Mouse (Mus musculus) CD4-positive, CD25-positive, alpha-beta regulatory T cell, adult 4 months (primary cell): ENCODE measurements around the gene Vangl2. TPM values are rescaled to one million over a fixed set of nuclear protein-coding genes. Genes with fewer than 3 reads are reported as not detected.

ENCODE experiments used
- ATAC-seq: one replicate; pipeline ENCODE4 v1.8.0; 2017
- polyA plus RNA-seq, 2 experiments: library from polyadenylated mRNA; unstranded; fragments of 100-300 nt; shearing (Covaris generic); gene quantifications; one replicate each; pipeline ENCODE4 v1.2.1; 2017

Gene Vangl2
- polyA plus RNA-seq: 1 to 10 TPM in 1 of 2 experiments, under 1 TPM in 1; 0.67 to 1.2 TPM

GRCm38 (mm10) chr1:172028394-172029275 is at the start of gene Vangl2:
Gene Vangl2, minus strand, starts transcription at chr1:172028444.
- no peak for ATAC-seq

DNA sequence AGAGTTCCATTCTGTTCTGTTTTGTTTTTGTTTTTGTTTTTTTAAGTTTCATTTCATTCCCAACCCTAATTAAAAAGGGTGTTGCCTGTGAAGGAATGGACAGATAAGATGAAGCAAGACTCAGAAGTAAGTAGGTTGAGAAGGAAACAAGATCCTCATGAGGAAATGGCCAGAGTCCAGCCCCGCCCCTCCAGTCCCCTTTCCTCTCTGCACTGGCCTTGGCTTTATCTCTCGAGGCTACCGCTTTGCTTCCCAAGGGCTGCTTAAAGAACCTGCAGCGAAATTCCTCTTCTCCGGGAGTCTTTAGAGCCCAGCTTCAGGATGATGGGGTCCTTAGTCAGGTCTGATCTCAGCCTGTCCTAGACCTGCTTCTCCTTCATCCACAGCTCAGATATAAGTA is 49.7 kb upstream of the Vangl2 start:
- no peak for ATAC-seq

DNA sequence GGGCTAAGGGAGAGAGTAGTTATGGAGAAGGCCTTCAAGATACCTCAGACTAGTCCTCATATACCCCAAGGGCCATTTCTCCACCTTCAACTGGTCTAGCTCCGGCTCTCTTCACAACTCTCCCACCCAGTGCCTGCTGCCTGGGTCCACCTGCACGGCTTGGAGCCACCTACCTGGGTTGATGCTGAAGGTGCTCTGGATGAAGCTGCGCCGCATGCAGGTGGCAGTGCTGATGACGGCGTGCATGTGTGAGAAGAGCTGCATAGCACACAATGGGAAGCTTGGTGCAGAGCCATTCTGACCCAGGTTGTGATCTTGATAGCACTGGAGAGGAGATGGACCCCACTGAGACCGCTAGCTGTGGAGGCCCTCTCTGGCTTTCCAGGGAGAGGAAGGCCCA is 44.4 kb upstream of the Vangl2 start:
- ATAC-seq: no peak

- ATAC-seq: no peak
Observed at GRCm38 (mm10) chr1:172071556-172071955, 43.3 kb upstream of the Vangl2 start.

DNA sequence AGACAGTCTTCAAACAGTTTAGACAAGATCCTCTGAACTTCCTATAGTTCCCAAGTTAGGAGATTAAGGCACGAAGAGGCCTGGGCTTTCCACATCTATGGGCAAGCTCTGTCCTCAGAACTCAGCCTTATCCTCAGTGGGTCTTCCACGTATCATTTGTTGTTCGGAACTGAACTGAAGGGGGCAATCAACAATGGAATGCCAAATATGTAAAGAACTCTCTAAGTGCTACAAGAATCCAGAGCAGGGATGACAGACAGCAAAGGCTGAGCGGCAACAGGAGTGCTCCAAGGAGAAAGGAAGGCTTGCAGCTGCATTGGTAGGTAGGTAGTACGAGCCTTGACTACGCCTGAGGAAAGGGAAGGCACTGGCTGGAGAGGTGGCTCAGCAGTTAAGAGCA is 42.0 kb upstream of the Vangl2 start:
- no peak for ATAC-seq

DNA sequence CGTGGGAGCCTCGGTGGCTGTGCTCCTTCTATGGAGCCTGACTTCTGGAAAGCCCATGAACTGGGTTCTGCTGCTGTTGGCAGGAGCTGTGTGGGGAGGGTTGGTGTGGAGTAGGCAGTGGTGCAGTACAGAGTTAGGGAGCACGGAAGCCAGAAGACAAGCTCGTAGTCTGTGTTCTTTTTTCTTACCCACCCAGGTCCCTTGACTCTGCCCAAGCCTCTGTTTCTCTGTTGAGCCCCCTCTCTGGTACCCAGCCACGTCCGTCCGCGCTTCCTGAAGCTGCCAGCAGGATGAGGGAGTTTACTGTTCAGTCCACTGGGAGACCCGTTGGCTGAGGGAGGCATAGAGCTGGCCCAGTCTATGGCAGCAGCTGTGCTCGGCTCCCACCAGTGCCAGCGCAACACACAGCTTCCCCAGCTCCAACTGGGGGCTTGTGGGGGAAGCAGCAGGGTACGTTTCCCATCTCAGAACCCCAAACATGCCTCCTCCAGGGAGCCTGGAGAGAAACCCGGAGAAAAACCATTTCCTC is 36.4 kb upstream of the Vangl2 start:
- no peak for ATAC-seq

GRCm38 (mm10) chr1:172063291-172064023 is 35.2 kb upstream of the Vangl2 start:
- ATAC-seq: no peak

- ATAC-seq: no peak
Observed at GRCm38 (mm10) chr1:172062101-172062500, 33.9 kb upstream of the Vangl2 start.

- no peak for ATAC-seq
Observed at GRCm38 (mm10) chr1:172061217-172061616, 33.0 kb upstream of the Vangl2 start.

- no peak for ATAC-seq
Observed at GRCm38 (mm10) chr1:172060659-172061058, 32.4 kb upstream of the Vangl2 start.

DNA sequence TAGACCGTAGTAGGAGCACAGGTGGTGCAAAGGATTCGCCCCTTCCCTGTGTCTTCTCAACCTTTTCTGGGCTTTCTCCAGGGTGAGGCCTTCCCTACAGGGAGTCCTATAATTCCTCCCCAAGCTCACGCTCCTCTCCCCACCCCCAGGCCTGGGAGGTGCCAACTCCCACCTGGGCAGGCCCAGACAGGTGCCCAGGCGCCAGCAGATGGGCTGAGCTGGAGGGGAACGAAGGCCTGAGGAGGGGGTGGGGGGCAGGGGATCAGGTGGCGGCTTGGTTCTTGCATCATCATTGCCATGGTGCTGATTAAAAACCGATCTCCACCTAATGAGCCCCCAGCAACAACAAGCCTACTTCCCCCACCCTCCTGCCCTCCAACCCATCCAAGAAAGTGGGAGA is 30.6 kb upstream of the Vangl2 start:
- no peak for ATAC-seq

DNA sequence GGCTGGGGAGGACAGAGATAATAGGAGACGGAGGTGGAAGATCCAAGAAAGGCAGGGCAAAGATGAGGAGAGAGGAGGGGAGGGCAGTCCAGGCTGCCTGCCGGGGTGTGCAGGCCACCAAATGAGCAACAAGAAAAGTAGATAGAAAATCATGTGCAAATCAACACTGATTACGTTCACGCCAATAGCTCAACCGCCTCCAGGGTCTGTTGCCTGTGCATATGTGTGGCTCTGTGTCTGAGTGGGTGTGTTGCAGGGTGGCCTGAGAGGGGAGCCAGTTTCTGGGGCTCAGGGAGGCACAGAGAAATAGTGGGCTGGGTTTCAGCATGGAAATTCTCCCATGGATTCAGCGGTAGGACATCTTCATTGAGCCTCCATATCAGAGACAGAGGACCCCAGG is 30.1 kb upstream of the Vangl2 start:
- no peak for ATAC-seq

GRCm38 (mm10) chr1:172057491-172057921 is 29.3 kb upstream of the Vangl2 start, which contains the start of gene Nhlh1:
Gene Nhlh1, minus strand, starts transcription at chr1:172057573.
- no peak for ATAC-seq

DNA sequence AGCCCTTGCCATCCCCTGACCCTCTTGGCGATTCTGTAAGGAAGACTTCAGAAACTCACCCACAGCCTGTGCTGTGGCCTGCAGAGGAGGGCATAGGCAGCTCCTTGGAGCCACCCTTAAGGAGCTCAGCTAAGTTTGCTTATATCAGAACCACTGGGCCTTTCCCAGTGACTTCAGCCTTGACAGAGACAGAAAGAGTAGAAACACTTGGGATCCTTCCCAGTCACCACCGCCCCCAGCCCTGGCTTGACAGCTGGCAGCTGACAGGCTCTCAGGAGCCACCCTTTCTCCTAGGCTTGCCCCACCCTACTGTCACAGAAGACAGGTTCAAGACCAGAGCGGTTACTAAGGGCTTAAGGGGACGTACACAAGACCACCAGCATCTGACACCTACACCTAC is 28.0 kb upstream of the Vangl2 start:
- no peak for ATAC-seq

DNA sequence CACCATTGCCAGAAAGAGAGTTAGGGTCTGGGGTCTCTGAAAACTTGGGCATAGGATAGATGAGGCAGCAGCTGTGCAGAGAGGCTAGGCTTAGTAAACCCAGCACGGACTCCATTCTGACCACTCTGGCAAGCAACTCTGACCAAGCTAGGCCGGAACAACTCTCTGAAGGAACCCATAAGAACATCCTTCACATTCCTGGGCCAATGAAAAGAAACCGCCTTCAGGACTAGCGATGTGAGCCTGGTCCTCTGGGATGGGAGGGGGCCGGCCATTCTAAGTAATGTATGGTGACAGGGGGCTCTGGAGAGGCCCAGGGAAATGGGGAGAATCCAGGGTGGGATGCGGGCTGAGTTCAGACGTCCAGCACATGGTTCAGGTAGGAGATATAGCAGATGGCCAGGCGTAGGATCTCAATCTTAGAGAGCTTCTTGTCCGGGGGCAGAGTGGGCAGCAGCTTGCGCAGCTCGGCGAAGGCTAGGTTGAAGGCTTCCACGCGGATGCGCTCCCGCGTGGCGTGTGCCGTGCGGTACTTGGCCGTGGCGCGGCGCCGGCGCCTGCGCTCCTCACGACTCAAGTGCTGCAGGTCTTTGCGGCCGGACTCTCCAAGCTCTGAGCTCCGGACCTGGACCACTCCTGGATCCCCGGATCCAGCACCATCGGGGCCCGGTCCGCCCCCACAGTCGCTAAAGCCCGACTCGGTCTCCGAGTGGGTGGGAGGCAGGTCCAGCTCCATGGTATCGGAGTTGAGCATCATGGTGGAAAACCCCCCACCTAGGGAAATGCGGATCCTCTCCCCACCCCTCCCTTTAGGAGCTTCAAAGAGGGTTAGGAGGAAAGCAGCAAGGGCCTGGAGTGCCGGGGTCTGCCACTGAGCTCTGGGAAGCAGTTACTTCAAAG is 25.5 kb upstream of the Vangl2 start:
- ATAC-seq: no peak

- no peak for ATAC-seq
Observed at GRCm38 (mm10) chr1:172052766-172053279, 24.6 kb upstream of the Vangl2 start.

DNA sequence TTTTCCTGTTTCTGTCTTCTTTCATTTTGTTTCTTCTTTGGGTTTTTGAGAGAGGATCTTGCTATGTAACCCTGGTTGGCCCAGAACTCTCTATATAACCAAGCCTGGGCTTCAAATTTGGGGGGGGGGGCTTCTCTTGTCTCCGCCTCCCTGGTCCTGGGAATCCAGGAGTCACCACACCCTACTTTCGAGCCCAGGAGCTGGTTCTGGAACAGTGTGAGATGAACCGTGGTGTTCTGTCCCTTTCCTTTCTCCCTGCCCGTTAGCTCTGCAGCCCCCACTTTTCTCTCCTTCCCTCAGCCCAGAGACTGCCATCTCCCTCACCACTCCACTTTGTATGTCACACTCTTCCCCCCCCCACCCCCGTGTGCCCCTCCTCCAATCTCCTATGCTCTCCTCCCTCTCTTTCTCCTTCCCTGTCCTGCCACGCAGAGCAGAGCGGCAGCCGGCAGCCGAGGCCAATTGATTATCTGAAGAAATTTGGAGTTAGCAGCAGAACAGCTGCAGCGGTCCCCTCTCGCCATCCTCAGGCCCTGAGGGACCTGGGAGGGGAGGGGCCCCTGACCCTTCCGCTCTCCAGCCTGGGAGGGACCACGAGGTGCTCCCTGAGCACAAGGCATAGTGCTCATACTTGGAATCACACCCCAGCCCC is 21.0 kb upstream of the Vangl2 start:
- no peak for ATAC-seq

GRCm38 (mm10) chr1:172048241-172048734 is 20.0 kb upstream of the Vangl2 start:
- no peak for ATAC-seq

- ATAC-seq: peak; percentile 67
Observed at GRCm38 (mm10) chr1:172046938-172047337, 18.7 kb upstream of the Vangl2 start.

DNA sequence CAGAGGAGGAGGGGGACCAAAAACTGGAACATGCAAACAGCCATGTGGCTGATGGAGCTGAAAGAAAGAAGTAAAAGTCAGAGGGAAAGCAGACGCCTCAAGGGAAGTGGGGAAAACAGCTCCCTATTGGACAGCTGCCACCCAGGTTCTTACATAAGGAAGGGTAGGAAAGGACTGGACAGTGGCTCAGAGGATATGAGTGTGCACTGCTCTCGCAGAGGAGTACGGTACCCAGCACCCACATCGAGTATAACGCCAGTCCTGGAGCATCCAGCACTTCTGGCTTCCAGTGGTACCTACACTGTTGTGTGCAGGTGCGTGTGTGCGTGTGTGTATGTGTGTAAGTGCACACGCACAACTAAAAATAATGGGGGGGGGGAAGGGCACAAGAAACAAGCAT is 18.2 kb upstream of the Vangl2 start:
- ATAC-seq: no peak

DNA sequence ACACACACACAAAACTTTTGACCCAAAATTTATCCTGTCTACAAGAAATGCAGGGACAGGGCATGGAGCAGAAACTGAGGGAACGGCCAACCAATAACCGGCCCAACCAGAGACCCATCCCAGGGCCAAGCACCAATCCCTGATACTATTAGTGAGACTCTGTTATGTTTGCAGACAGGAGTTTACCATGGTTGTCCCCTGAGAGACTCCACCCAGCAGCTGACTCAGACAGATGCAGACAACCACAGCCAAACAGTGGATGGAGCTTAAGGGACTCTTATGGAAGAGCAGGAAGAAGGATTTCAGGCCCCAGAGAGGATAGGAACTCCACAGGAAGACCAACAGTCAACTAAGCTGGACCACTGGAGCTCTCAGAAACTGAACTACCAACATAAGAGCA is 1.7 kb upstream of the Vangl2 start:
- ATAC-seq: no peak

DNA sequence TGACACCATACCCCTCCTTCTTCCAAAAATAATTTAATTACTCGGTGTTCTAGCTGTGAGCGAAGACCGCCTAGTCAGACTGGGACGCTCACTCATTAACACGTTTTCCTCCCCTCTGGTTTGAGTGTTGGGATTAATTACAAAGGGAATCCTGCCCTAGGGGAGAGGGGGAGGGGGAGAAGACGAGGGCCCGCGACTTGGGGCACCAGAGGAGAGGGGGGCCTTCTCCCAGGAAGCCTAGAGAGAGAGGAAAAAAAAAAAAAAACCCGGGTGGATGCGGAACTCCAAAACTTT is 488 bp downstream of the Vangl2 start:
- ATAC-seq: no peak
